Mouse (Mus musculus) CH12.LX (cell line): ENCODE results near the gene Zbtb17. TPM values are rescaled to one million over a fixed set of nuclear protein-coding genes. Genes with fewer than 3 reads are reported as not detected.
A peak's percentile ranks its signal among the peaks of the same experiment; 100 is the strongest.

Experiments used
- DNase-seq: peaks from one replicate; pipeline ENCODE4 v3.0.0-alpha.2; 2013; ENCODE audit errors: extremely low read depth
- H3K27ac ChIP-seq: 2 replicates; pipeline ENCODE4 v1.5.1; 2012; ENCODE audit warnings: low read depth, mild to moderate bottlenecking, control low read depth, moderate library complexity; ENCODE audit not compliant: insufficient read depth
- H3K27me3 ChIP-seq: replicated peaks from 2 replicates; pipeline ENCODE3; 2012; ENCODE audit warnings: inconsistent platforms
- H3K36me3 ChIP-seq, 2 experiments: replicated peaks in 1 of 2; 2 replicates each; pipeline versions ENCODE3 to v1.6.1; 2012; ENCODE audit warnings: inconsistent platforms in 1 of 2, low read length in 1 of 2, mild to moderate bottlenecking in 1 of 2, mixed read lengths in 1 of 2, moderate library complexity in 1 of 2; ENCODE audit not compliant: control insufficient read depth in 1 of 2, insufficient read depth in 1 of 2
- H3K4me1 ChIP-seq, 2 experiments: 2 replicates each; pipeline ENCODE4 v1.6.1; 2012; ENCODE audit warnings: inconsistent platforms in 1 of 2, moderate library complexity in 1 of 2; ENCODE audit not compliant: insufficient read depth in 2 of 2, control insufficient read depth in 1 of 2
- H3K4me2 ChIP-seq: 2 replicates; pipeline ENCODE4 v1.6.1; 2012; ENCODE audit warnings: low read depth, mild to moderate bottlenecking, control low read depth; ENCODE audit not compliant: poor library complexity, insufficient read depth, severe bottlenecking
- H3K4me3 ChIP-seq, 3 experiments: fragments of 150-350 bp in 1 of 3; sonication (generic) in 1 of 3; replicated peaks in 1 of 3; 2 replicates each; pipeline versions ENCODE3 to v1.5.1; 2011 to 2012; ENCODE audit warnings: low read depth in 2 of 3, low read length in 2 of 3, mild to moderate bottlenecking in 2 of 3, moderate library complexity in 2 of 3, control low read depth in 1 of 3, improper control_type of control experiment in 1 of 3, inconsistent platforms in 1 of 3, mixed read lengths in 1 of 3; ENCODE audit not compliant: poor library complexity in 1 of 3
- H3K79me2 ChIP-seq: replicated peaks from 2 replicates; pipeline ENCODE4 v1.6.1; 2012; ENCODE audit warnings: mild to moderate bottlenecking, moderate library complexity; ENCODE audit not compliant: control insufficient read depth, poor library complexity, insufficient read depth, severe bottlenecking; ENCODE audit errors: extremely low read depth
- H3K9ac ChIP-seq: 2 replicates; pipeline ENCODE4 v1.6.1; 2012; ENCODE audit warnings: low read depth, mild to moderate bottlenecking, control low read depth, moderate library complexity; ENCODE audit not compliant: insufficient read depth
- H3K9me3 ChIP-seq: replicated peaks from 2 replicates; pipeline ENCODE3; 2012; ENCODE audit warnings: low read length, inconsistent platforms, mixed read lengths
- BHLHE40 ChIP-seq: IDR thresholded peaks from 2 replicates; pipeline ENCODE4 v1.6.1; 2011; ENCODE audit warnings: mild to moderate bottlenecking, low read depth, low read length, improper control_type of control experiment
- CHD1 ChIP-seq: IDR thresholded peaks from 2 replicates; pipeline ENCODE4 v1.6.1; 2012; ENCODE audit warnings: low read depth, low read length, improper control_type of control experiment, inconsistent platforms
- E2F4 ChIP-seq: IDR thresholded peaks from 2 replicates; pipeline ENCODE4 v1.6.1; 2011; ENCODE audit warnings: low read depth, low read length, improper control_type of control experiment; ENCODE audit not compliant: insufficient replicate concordance
- ELF1 ChIP-seq: IDR thresholded peaks from 2 replicates; pipeline ENCODE4 v1.6.1; 2014; ENCODE audit warnings: low read depth, mild to moderate bottlenecking, inconsistent platforms, low read length, improper control_type of control experiment
- ETS1 ChIP-seq: conservative IDR thresholded peaks from 2 replicates; pipeline ENCODE4 v1.6.1; 2012; ENCODE audit warnings: low read depth, mild to moderate bottlenecking, inconsistent platforms, low read length, improper control_type of control experiment, moderate library complexity
- GABPA ChIP-seq: IDR thresholded peaks from 2 replicates; pipeline ENCODE4 v1.6.1; 2012; ENCODE audit warnings: low read depth, low read length, improper control_type of control experiment, inconsistent platforms; ENCODE audit not compliant: insufficient replicate concordance
- IRF4 ChIP-seq: IDR thresholded peaks from 2 replicates; pipeline ENCODE4 v1.6.1; 2014; ENCODE audit warnings: low read depth, mild to moderate bottlenecking, inconsistent platforms, low read length, improper control_type of control experiment
- JUN ChIP-seq: IDR thresholded peaks from 2 replicates; pipeline ENCODE4 v1.6.1; 2011; ENCODE audit warnings: low read depth, mild to moderate bottlenecking, low read length, improper control_type of control experiment, moderate library complexity; ENCODE audit not compliant: insufficient read depth
- MAFK ChIP-seq: IDR thresholded peaks from 2 replicates; pipeline ENCODE4 v1.6.1; 2011; ENCODE audit warnings: low read length, improper control_type of control experiment; ENCODE audit not compliant: insufficient replicate concordance
- MAX ChIP-seq: IDR thresholded peaks from 2 replicates; pipeline ENCODE4 v1.6.1; 2011; ENCODE audit warnings: low read length, improper control_type of control experiment
- MEF2A ChIP-seq: IDR thresholded peaks from 2 replicates; pipeline ENCODE4 v1.6.1; 2014; ENCODE audit warnings: low read depth, mild to moderate bottlenecking, inconsistent platforms, low read length, improper control_type of control experiment, borderline replicate concordance
- NELFE ChIP-seq: IDR thresholded peaks from 2 replicates; pipeline ENCODE4 v1.6.1; 2011; ENCODE audit warnings: low read depth, low read length, improper control_type of control experiment
- NRF1 ChIP-seq: IDR thresholded peaks from 2 replicates; pipeline ENCODE4 v1.6.1; 2014; ENCODE audit warnings: low read depth, mild to moderate bottlenecking, inconsistent platforms, low read length, improper control_type of control experiment, moderate library complexity
- PAX5 ChIP-seq: IDR thresholded peaks from 2 replicates; pipeline ENCODE4 v1.6.1; 2012; ENCODE audit warnings: low read length, inconsistent platforms, mixed read lengths
- POLR2AphosphoS2 ChIP-seq: IDR thresholded peaks from 2 replicates; pipeline ENCODE4 v1.6.1; 2011; ENCODE audit warnings: low read depth, low read length, improper control_type of control experiment
- RAD21 ChIP-seq: IDR thresholded peaks from 2 replicates; pipeline ENCODE4 v1.6.1; 2011; ENCODE audit warnings: low read depth, mild to moderate bottlenecking, low read length, improper control_type of control experiment, moderate library complexity
- SIN3A ChIP-seq: IDR thresholded peaks from 2 replicates; pipeline ENCODE4 v1.6.1; 2012; ENCODE audit warnings: low read length, improper control_type of control experiment, inconsistent platforms
- SMC3 ChIP-seq: IDR thresholded peaks from 2 replicates; pipeline ENCODE4 v1.6.1; 2011; ENCODE audit warnings: low read depth, low read length, improper control_type of control experiment
- TBP ChIP-seq: conservative IDR thresholded peaks from 2 replicates; pipeline ENCODE4 v1.6.1; 2011; ENCODE audit warnings: low read depth, low read length, improper control_type of control experiment
- TCF12 ChIP-seq: IDR thresholded peaks from 2 replicates; pipeline ENCODE4 v1.6.1; 2014; ENCODE audit warnings: low read depth, mild to moderate bottlenecking, inconsistent platforms, low read length, improper control_type of control experiment
- UBTF ChIP-seq: IDR thresholded peaks from 2 replicates; pipeline ENCODE4 v1.6.1; 2012; ENCODE audit warnings: low read depth, mild to moderate bottlenecking, inconsistent platforms, low read length, improper control_type of control experiment, moderate library complexity
- USF1 ChIP-seq: IDR thresholded peaks from 2 replicates; pipeline ENCODE4 v1.6.1; 2014; ENCODE audit warnings: low read depth, mild to moderate bottlenecking, inconsistent platforms, low read length, improper control_type of control experiment
- ZC3H11A ChIP-seq: IDR thresholded peaks from 2 replicates; pipeline ENCODE4 v1.6.1; 2012; ENCODE audit warnings: low read depth, mild to moderate bottlenecking, inconsistent platforms, low read length, improper control_type of control experiment
- ZMIZ1 ChIP-seq: IDR thresholded peaks from 2 replicates; pipeline ENCODE4 v1.6.1; 2012; ENCODE audit warnings: low read depth, mild to moderate bottlenecking, inconsistent platforms, low read length, improper control_type of control experiment
- ZNF384 ChIP-seq: IDR thresholded peaks from 2 replicates; pipeline ENCODE4 v1.6.1; 2012; ENCODE audit warnings: low read depth, low read length, improper control_type of control experiment, inconsistent platforms
- dilution Hi-C: fragments of 300-500 bp; cut with MboI; formaldehyde crosslinking; loops from 2 replicates; pipeline ENCODE4 v1.14.3; 2020; ENCODE audit warnings: low sequenced_read_pairs; ENCODE audit not compliant: extremely low pct_unique_long_range_greater_than_20kb, extremely low pct_ligation_motif_present
- in situ Hi-C: fragments of 300-500 bp; cut with MboI; formaldehyde crosslinking; loops from 3 replicates; pipeline ENCODE4 v1.14.3; 2019; ENCODE audit warnings: low sequenced_read_pairs, low pct_ligation_motif_present, low pct_unique_long_range_greater_than_20kb, mixed read lengths
- polyA plus RNA-seq: library from polyadenylated mRNA; unstranded; fragments of >175 nt; gene quantifications from 2 replicates; pipeline ENCODE4 v1.2.1, GENCODE M21; 2012; ENCODE audit warnings: low read depth; ENCODE audit not compliant: insufficient read length
- total RNA-seq, 2 experiments: library from RNA; depleted of rRNA; stranded (reverse); fragments of 300-350 nt in 1 of 2; fragments of >200 nt in 1 of 2; gene quantifications; 2 replicates each; pipeline ENCODE4 v1.2.3; 2012 to 2014

Zbtb17 gene
- total and polyA plus RNA-seq, 3 experiments, result 21.4 to 51.2 (median 47.6) TPM

- TF ChIP-seq MEF2A (no peak), BHLHE40 (no peak), E2F4 (no peak), CHD1 (no peak), SMC3 (peak; percentile 14), ZMIZ1 (no peak), POLR2AphosphoS2 (peak; percentile 45; the same call in 1 of the 2 replicates), RAD21 (no peak; the same call in 1 of the 2 replicates), IRF4 (no peak), MAX (no peak), TBP (no peak), TCF12 (no peak), PAX5 (no peak), ELF1 (no peak), ETS1 (no peak)
- H3K79me2 ChIP-seq, result no peaks in the 10 kb centered on the region
- H3K36me3 ChIP-seq, result peaks cover 91 to 97% of the 10 kb centered on the region in 2 experiments
- no peak overlapping the region for H3K9ac ChIP-seq
- no peaks in the 10 kb centered on the region for H3K4me1 ChIP-seq
- H3K27me3 ChIP-seq, result no peaks in the 10 kb centered on the region
- no peak for DNase-seq
- H3K9me3 ChIP-seq, result peaks cover 9% of the 10 kb centered on the region
- in situ Hi-C loops, result no loop called here
- H3K4me3 ChIP-seq, result no peak overlapping the region
- dilution Hi-C loops, result no loop called here
- no peak overlapping the region for H3K4me2 ChIP-seq
- H3K27ac ChIP-seq, result no peak overlapping the region
Measured at GRCm38 (mm10) chr4:141466844-141467580, 22.6 kb downstream of the Zbtb17 start.

GRCm38 (mm10) chr4:141467581-141467927, 23.1 kb downstream of the Zbtb17 start:
- no peak overlapping the region for H3K9ac ChIP-seq
- TF ChIP-seq NELFE, result no peak
- no peak for TF ChIP-seq ZMIZ1
- TF ChIP-seq USF1, result no peak
- TF ChIP-seq CHD1, result no peak
- no peak for TF ChIP-seq E2F4
- no peak for TF ChIP-seq SIN3A
- no peak for TF ChIP-seq NRF1
- TF ChIP-seq PAX5, result no peak
- TF ChIP-seq JUN, result no peak
- TF ChIP-seq ZNF384, result no peak
- TF ChIP-seq ZC3H11A, result no peak
- TF ChIP-seq ETS1, result no peak
- no peak for TF ChIP-seq TCF12
- TF ChIP-seq TBP, result no peak
- TF ChIP-seq BHLHE40, result no peak
- TF ChIP-seq SMC3, result no peak
- TF ChIP-seq GABPA, result no peak
- TF ChIP-seq MAFK, result no peak
- no peak for TF ChIP-seq UBTF
- TF ChIP-seq, all 38 proteins: peak for 0
- no peak overlapping the region for H3K27ac ChIP-seq
- no peak overlapping the region for H3K4me3 ChIP-seq
- no peak overlapping the region for H3K4me2 ChIP-seq
- DNase-seq, result no peak
- no peaks in the 10 kb centered on the region for H3K27me3 ChIP-seq
- no peaks in the 10 kb centered on the region for H3K4me1 ChIP-seq
- H3K79me2 ChIP-seq, result no peaks in the 10 kb centered on the region
- H3K9me3 ChIP-seq, result peaks cover 13% of the 10 kb centered on the region
- dilution Hi-C loops, result no loop called here
- in situ Hi-C loops, result no loop called here
- H3K36me3 ChIP-seq, result peaks cover 91 to 97% of the 10 kb centered on the region in 2 experiments
